Mouse (Mus musculus): ENCODE measurements around the gene Usp3. TPM values are rescaled to one million over a fixed set of nuclear protein-coding genes. Genes with fewer than 3 reads are reported as not detected.

Gene Usp3
- 16.1 and 22.5 TPM in 2 replicates for polyA plus RNA-seq (2012; ENCODE audit: low replicate concordance)

GRCm38 (mm10) chr9:66592708-66593612 lies at the start of gene Usp3:
Gene Usp3, minus strand, starts transcription at chr9:66593142.

GRCm38 (mm10) chr9:66514256-66514770 lies 78.6 kb downstream of the Usp3 start, which contains the start of gene Fbxl22:
Gene Fbxl22, minus strand, starts transcription at chr9:66514593.

Other genes with a start within 250 kb of the Usp3 start
- 4.1 and 20.8 TPM in 2 replicates for gene Herc1, start 242.7 kb downstream of the Usp3 start, polyA plus RNA-seq (2012; ENCODE audit: low replicate concordance)
- gene Fbxl22, start 78.5 kb downstream of the Usp3 start, polyA plus RNA-seq (2012; ENCODE audit: low replicate concordance) = 0.66 and 1.2 TPM in 2 replicates
- gene Car12, start 120.5 kb upstream of the Usp3 start, polyA plus RNA-seq (2012; ENCODE audit: low replicate concordance) = 0.06 and 0.14 TPM in 2 replicates
- gene Aph1b, start 202.3 kb upstream of the Usp3 start, polyA plus RNA-seq (2012; ENCODE audit: low replicate concordance) = 0.19 and 0.20 TPM in 2 replicates
- gene Gm10647, start 203.9 kb upstream of the Usp3 start, polyA plus RNA-seq (2012; ENCODE audit: low replicate concordance) = not detected in 2 replicates
- gene Aph1c, start 241.6 kb upstream of the Usp3 start, polyA plus RNA-seq (2012; ENCODE audit: low replicate concordance) = 0.07 and 0.09 TPM in 2 replicates

All from leukemia stem cell, adult 10-12 weeks (primary cell).